Mouse (Mus musculus) adrenal gland, postnatal 25 days (tissue): ENCODE measurements around the gene Adgrg1. TPM values are rescaled to one million over a fixed set of nuclear protein-coding genes. Genes with fewer than 3 reads are reported as not detected.

Experiments
- DNase-seq: peaks from one replicate; pipeline ENCODE4 v3.0.0; 2021; ENCODE audit warnings: mixed read lengths
- long read RNA-seq: library from polyadenylated mRNA; stranded (forward); transcript quantifications from one replicate; pipeline ENCODE4 v2.0.0, GENCODE M21; 2021
- total RNA-seq: library from RNA; stranded (reverse); gene quantifications from 2 replicates; pipeline ENCODE4 v1.2.3, GENCODE M21; 2021

Gene Adgrg1
- total RNA-seq: 11.7 and 20.7 TPM in 2 replicates
- long read RNA-seq, partial matches to known transcripts: 5 of 7 reads
- long read RNA-seq, other reads (novel, unspliced or antisense): 1 of 7 reads

DNA sequence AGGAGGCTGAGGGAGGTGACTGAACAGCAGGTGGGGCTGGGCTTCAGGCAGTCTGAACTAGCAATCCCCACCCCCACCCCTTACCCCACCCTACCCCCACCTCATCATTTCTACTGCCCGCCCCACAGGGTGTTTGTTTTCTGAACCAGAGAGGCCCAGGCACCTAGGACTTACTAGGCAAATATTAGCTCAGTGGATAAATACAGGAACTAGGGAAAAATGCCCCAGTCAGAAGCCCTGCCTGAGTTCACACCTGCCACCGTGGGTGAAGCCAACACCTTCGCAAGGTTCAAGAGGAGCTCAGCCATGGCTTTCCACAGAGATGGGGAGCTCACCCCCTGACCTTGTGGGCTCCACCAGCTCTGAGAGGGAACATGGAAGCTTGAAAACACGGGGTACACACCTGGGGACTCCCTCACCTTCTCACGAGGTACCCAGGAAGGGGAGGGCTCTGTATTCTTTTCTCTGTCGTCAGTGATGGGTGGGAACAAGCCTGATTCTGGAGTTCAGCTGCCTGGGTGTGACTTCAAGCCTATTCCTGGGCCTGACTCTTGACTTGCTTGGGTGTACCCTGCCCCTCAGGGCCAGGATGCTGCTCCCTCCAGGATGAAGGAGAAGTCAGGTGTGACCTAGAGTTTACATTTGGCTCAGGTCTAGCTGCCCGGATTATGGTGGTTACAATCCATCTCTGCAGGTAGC is at the start of gene Adgrg1:
Gene Adgrg1, plus strand, starts transcription at position 285 of the 699 bp plus-strand sequence.
- DNase-seq: no peak

DNA sequence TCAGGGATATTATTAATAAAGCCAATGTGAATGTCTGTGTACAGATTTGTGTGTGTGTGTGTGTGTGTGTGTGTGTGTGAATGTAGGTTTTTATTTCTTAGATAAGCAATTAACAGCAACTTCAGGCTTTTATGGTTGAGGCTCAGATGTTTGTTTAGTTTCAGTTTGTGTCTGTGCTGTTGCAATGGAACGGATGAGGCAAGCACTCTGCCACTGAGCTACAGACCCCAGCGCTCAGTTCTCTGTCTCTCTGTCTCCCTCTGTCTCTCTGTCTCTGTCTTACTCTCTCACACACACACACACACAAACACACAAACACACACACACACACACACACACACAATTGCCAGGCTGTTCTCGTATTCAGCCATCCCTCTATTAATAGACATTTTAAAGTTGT is 46.3 kb upstream of the Adgrg1 start:
- DNase-seq: no peak

DNA sequence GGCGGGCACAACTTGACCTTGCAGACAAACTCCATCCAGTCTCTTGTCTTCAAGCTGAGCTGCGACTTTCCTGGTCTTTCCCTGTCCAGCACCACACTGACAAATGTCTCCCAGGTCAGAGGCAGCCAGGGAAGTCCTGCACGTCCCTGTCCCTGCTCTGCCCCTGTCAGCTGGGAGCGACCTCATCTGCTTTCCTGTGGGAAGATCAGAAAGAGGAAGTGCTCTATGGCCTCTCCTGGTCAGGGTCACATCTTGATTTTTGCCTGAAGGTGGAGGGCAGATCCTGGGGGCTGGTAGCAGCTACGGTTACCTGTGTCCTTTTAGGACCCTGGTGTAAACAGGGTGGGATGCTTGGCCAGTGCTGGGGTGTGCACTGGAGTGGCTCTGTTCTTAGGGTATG is 40.6 kb upstream of the Adgrg1 start:
- no peak for DNase-seq

- DNase-seq: no peak
These were observed 39.4 kb upstream of the Adgrg1 start for GRCm38 (mm10) chr8:94935172-94935571.

- DNase-seq: peak; percentile 66
These were observed 32.0 kb upstream of the Adgrg1 start for GRCm38 (mm10) chr8:94942566-94942965.

- DNase-seq: no peak
These were observed 29.4 kb upstream of the Adgrg1 start for GRCm38 (mm10) chr8:94945185-94945584.

- DNase-seq: no peak
These were observed 26.1 kb upstream of the Adgrg1 start for GRCm38 (mm10) chr8:94948421-94948820.

- no peak for DNase-seq
These were observed 25.5 kb upstream of the Adgrg1 start for GRCm38 (mm10) chr8:94949010-94949409.

DNA sequence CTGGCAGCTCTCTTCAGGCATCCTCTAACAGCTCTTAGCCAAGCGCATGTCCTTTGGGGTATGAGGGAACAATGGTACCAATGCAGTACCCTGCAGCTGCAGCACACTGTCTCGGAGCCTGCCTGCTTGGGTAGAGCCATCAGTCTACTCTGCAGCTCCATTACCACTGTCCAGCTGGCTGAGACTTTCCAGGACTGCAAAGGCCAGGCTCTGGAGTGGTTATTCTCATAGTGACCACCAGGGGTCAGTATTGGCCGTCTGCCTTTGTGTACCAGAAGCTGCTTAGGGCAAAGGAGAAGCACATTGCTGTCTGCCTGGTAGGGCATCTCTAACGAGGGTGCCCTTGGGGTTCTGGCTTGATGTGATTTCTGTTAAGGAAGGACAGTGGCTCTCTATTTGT is 24.5 kb upstream of the Adgrg1 start:
- peak; percentile 65 for DNase-seq

DNA sequence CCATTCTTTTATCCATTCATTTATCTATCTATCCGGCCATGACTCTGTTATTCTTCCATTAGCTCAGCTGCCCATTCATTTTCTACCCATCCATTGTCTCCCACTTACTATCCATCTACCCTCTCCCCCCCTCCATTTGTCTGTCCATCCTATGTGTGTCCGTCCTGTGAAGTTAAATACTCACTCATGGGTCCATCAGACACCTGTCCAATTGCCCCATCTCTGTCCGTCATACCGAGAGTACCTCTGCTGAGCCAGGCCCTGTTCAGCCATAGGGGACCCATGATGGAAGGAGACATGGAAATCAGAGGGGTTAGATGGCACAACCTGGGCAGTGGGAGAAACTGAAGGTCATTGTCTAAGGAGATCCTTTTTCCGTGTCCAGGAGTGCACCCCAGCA is 24.1 kb upstream of the Adgrg1 start:
- DNase-seq: no peak

- no peak for DNase-seq
These were observed 22.5 kb upstream of the Adgrg1 start for GRCm38 (mm10) chr8:94952086-94952485.

GRCm38 (mm10) chr8:94953624-94954367 is 20.8 kb upstream of the Adgrg1 start:
- no peak for DNase-seq

- DNase-seq: no peak
These were observed 20.2 kb upstream of the Adgrg1 start for GRCm38 (mm10) chr8:94954368-94954737.

GRCm38 (mm10) chr8:94954921-94955758 is 19.4 kb upstream of the Adgrg1 start:
- DNase-seq: no peak

DNA sequence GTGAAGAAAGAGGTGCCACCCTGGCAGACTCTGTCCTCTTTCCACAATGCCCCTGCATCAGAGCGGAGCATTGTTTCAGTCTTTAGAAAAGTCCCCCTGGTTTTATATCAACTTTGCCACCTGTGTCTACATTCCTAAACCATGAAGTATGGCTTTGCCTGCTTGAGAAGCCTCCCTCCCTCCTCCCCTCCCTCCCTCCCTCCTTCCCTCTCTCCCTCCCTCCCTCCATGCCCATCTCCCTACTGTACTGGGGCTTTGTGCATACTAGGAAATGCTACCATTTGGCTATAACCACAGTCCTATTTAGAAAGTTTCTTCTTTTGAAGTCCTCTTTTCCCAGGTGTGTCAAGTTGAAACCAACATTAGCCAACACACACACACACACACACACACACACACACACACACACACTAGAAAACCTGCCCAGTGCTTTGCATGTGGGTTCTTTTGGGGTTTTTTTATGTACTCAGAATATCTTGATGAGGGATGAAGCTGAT is 18.4 kb upstream of the Adgrg1 start:
- DNase-seq: no peak

DNA sequence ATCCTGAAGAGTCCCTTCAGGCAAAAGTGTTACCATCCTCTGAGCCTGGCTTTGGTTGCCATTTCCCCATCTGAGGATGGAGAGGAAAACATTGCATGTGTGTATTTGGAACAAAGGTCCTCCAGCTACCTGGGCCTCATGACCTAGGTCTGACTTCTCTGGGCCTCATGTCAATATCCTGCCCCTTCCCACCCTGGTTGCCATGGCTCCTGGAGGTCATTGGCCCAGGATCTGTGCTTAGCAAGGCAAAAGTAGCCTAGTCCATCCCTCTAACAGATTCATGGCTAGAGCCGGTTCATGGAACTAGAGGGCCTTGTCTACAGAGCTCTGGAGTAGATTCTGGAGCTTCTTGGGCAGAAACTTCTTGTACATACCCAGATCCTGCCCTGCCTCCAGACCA is 12.3 kb upstream of the Adgrg1 start:
- no peak for DNase-seq

DNA sequence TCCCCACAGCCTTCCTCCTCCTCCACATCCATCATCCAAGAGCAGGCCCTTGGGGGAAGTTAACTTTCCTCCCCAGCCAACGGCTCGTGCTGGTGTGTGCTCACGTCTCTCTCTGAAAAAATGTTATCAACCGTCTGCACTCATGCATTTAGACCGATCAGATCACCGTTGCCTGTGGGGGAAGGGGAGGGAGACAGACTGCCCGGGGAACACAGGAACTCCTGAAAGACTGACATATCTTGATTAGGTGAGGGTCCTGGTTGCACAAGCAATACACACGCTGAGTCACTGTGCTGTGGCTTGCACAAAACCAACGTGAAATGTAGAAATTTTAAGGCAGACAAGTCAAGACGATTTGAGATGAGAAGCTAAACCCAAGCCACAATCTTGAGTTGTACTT is 9.7 kb upstream of the Adgrg1 start:
- no peak for DNase-seq

- DNase-seq: no peak
These were observed 8.0 kb upstream of the Adgrg1 start for GRCm38 (mm10) chr8:94966578-94966977.

DNA sequence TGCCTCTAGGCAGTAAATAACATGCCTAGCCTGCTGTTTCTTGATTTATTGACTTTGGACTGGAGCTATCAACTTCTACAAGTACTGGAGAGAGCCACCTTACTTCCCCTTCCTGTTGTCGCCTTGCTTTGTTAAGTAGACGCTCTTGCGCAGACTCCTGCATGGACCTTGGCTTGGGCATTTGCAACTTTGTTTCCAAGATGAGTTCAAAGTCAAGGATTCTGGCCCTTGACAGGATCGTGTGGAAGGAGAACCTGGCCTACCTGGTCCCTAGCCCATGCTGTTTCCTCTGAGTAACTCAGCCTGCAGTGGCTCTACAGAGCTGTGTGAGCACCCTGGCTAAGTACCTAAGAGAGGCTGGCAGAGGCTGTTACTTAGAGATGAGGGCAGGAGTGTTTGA is 7.5 kb upstream of the Adgrg1 start:
- no peak for DNase-seq

- DNase-seq: peak; percentile 83
These were observed 7.0 kb upstream of the Adgrg1 start for GRCm38 (mm10) chr8:94967554-94967953.

- no peak for DNase-seq
These were observed 1.3 kb upstream of the Adgrg1 start for GRCm38 (mm10) chr8:94973270-94973669.

DNA sequence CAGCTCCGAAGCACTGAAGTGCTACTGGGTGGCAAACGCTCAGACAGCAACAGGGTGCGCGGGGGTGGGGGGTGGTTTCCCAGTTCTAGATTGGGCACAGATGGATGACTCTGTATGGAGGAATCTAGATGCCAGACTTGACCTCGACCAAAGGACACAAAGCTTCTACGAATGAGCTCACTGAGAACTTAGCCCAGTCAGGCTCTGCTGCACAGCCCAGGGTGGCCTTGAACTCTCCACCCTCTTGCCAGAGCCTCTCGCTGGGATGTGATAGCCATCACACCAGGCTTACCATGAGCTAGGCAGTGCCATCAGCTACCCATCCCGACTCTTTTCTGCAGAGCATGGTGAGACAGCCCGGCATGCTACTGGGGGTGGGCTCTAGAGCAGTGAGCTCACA is 765 bp upstream of the Adgrg1 start:
- no peak for DNase-seq
